ENCODE assay signal across 7 mouse cellular contexts in genomic region chr11:101552476-101553300, GRCm38 (mm10). TPM values are rescaled to one million over a fixed set of nuclear protein-coding genes. Genes with fewer than 3 reads are reported as not detected.
DNase-seq lines count a peak whose midpoint lies in the region; ATAC-seq and TF ChIP-seq lines count a peak whose summit lies in the region.

No protein-coding gene starts in this region.

- peaks cover 2% of the 10 kb centered on the region; the same call in 1 of the 2 replicates for H3K4me1 ChIP-seq in cortical plate, adult 2 months (ENCODE audit: control insufficient read depth, insufficient read depth, low read length)

- peak; percentile 100 for DNase-seq in adipocyte (ENCODE audit: low spot score)
- peak; percentile 97 to 98 for DNase-seq in gastrocnemius, adult 8-10 months (ENCODE audit: low spot score in 2 of 2)
- DNase-seq in induced T-regulatory cell, adult 2 months (ENCODE audit: low read depth), result peak; percentile 99
- DNase-seq in left cerebral cortex, adult 9 months (ENCODE audit: low spot score in 2 of 2), result peak; percentile 99 to 100
- DNase-seq in right cerebral cortex, postnatal 36 days (ENCODE audit: low spot score in 2 of 2), result peak; percentile 99 to 100

- TF ChIP-seq CTCF in cortical plate, adult 2 months (IDR thresholded peaks at IDR 0.05; ENCODE audit: extremely low read depth, insufficient read depth, low read length), result no peak

- TF ChIP-seq POLR2A in cortical plate, adult 2 months (IDR thresholded peaks at IDR 0.05; ENCODE audit: extremely low read depth, insufficient read depth, low read length), result peak; percentile 94

- H3K4me3 ChIP-seq in cortical plate, adult 2 months (ENCODE audit: insufficient read depth, low read length), result peak overlapping the region; percentile 91

- H3K27ac ChIP-seq in cortical plate, adult 2 months (ENCODE audit: insufficient read depth, low read length), result peak overlapping the region; percentile 97

- ATAC-seq in megakaryocyte progenitor cell, adult 5-6 weeks (replicated peaks; ENCODE audit: poor library complexity), result peak; percentile 86

RNA-seq across cellular contexts. Expression of gene Nbr1, which starts 0.7 kb away (rescaled TPM):
- polyA plus RNA-seq in cortical plate, adult 2 months (2012; rRNA removed), result 104 and 115 TPM in 2 replicates
- total RNA-seq in gastrocnemius, adult 8-10 months (2022), result 10 to 100 TPM; 61.4 to 66.8 (median 65.4) TPM
- 28.1 and 33.7 TPM in 2 replicates for total RNA-seq in megakaryocyte progenitor cell, adult 5-6 weeks (2015)
- total RNA-seq in megakaryocyte progenitor cell, adult 5-6 weeks (2017), result 40.9 and 46.7 TPM in 2 replicates

RNA-seq across cellular contexts. Expression of gene Brca1, which starts 0.9 kb away (rescaled TPM):
- 0.57 and 0.65 TPM in 2 replicates for polyA plus RNA-seq in cortical plate, adult 2 months (2012; rRNA removed)
- under 1 TPM in 2 of 4 experiments, not detected in 2; 0.07 to 0.11 TPM for total RNA-seq in gastrocnemius, adult 8-10 months (2022)
- total RNA-seq in megakaryocyte progenitor cell, adult 5-6 weeks (2015), result 25.1 and 31.4 TPM in 2 replicates
- total RNA-seq in megakaryocyte progenitor cell, adult 5-6 weeks (2017), result 36.0 and 47.2 TPM in 2 replicates

RNA-seq across cellular contexts. Expression of gene Tmem106a, which starts 29.4 kb away (rescaled TPM):
- polyA plus RNA-seq in cortical plate, adult 2 months (2012; rRNA removed), result 1.7 and 2.2 TPM in 2 replicates
- total RNA-seq in gastrocnemius, adult 8-10 months (2022), result 1 to 10 TPM in 2 of 4 experiments, under 1 TPM in 2; 0.61 to 1.8 (median 1.0) TPM
- total RNA-seq in megakaryocyte progenitor cell, adult 5-6 weeks (2015), result 2.7 and 3.7 TPM in 2 replicates
- 1.2 and 5.0 TPM in 2 replicates for total RNA-seq in megakaryocyte progenitor cell, adult 5-6 weeks (2017)

RNA-seq across cellular contexts. Expression of gene Gm11634, which starts 46.4 kb away (rescaled TPM):
- not detected in 2 replicates for polyA plus RNA-seq in cortical plate, adult 2 months (2012; rRNA removed)
- not detected for total RNA-seq in gastrocnemius, adult 8-10 months (2022)
- total RNA-seq in megakaryocyte progenitor cell, adult 5-6 weeks (2015), result not detected in 2 replicates
- not detected in 2 replicates for total RNA-seq in megakaryocyte progenitor cell, adult 5-6 weeks (2017)

Comparison
In these comparisons a context has a peak if more than half of its experiments do, and no peak if none do; other contexts are left out.
1. Peak in every context shown above with its lines: DNase-seq, ATAC-seq, H3K4me3 ChIP-seq and H3K27ac ChIP-seq.
2. RNA of gene Brca1, which starts 0.9 kb away (total RNA-seq): 25.1 to 47.2 TPM in megakaryocyte progenitor cell, adult 5-6 weeks; 0.07 to 0.11 TPM in gastrocnemius, adult 8-10 months; every median in the first group is over 10 times any median in the second.